Mouse (Mus musculus) kidney, postnatal 14 days (tissue): Measurements from ENCODE around the gene Gm11172.
"Not testable (repeated sequence)": the region's sequence is repeated elsewhere in the genome, so short reads cannot be mapped to it uniquely, and the experiment has no call there.

Experiments used
- DNase-seq: peaks from one replicate; pipeline ENCODE4 v3.0.0; 2022; ENCODE audit warnings: mixed read lengths

Gm11172 gene

GRCm38 (mm10) chr16:10786288-10786687, 26.4 kb upstream of the Gm11172 start:
- DNase-seq, result peak; percentile 91

GRCm38 (mm10) chr16:10786782-10787547, 25.8 kb upstream of the Gm11172 start:
- no peak for DNase-seq

- no peak for DNase-seq
Measured at GRCm38 (mm10) chr16:10787548-10788058, 25.1 kb upstream of the Gm11172 start.

- DNase-seq, result no peak
Measured at GRCm38 (mm10) chr16:10788271-10788670, 24.4 kb upstream of the Gm11172 start, which contains the start of gene Tnp2. Tnp2 (minus strand) TSS chr16:10788660.

GRCm38 (mm10) chr16:10788866-10789265, 23.8 kb upstream of the Gm11172 start:
- no peak for DNase-seq

- no peak for DNase-seq
Measured at GRCm38 (mm10) chr16:10790702-10791101, 22.0 kb upstream of the Gm11172 start, which contains the start of gene Prm3. Prm3 (minus strand) TSS chr16:10790914.

- DNase-seq, result no peak
Measured at GRCm38 (mm10) chr16:10796034-10796433, 16.7 kb upstream of the Gm11172 start, which contains the start of gene Prm2. Prm2 (minus strand) TSS chr16:10796134.

- DNase-seq, result not testable (repeated sequence)
Measured at GRCm38 (mm10) chr16:10802420-10802819, 10.3 kb upstream of the Gm11172 start.

GRCm38 (mm10) chr16:10805789-10806527, 6.8 kb upstream of the Gm11172 start, which contains the start of gene Prm1:
Prm1 (minus strand) TSS chr16:10805839.
- no peak for DNase-seq

- no peak for DNase-seq
Measured at GRCm38 (mm10) chr16:10810376-10810775, 2.3 kb upstream of the Gm11172 start.

- no peak for DNase-seq
Measured at GRCm38 (mm10) chr16:10813726-10814125, 1.0 kb downstream of the Gm11172 start.

- DNase-seq, result no peak
Measured at GRCm38 (mm10) chr16:10814864-10815263, 2.1 kb downstream of the Gm11172 start.

GRCm38 (mm10) chr16:10818579-10819135, 5.9 kb downstream of the Gm11172 start:
- no peak for DNase-seq

- no peak for DNase-seq
Measured at GRCm38 (mm10) chr16:10819966-10820365, 7.3 kb downstream of the Gm11172 start.

- peak; percentile 37 for DNase-seq
Measured at GRCm38 (mm10) chr16:10821387-10821786, 8.7 kb downstream of the Gm11172 start.

GRCm38 (mm10) chr16:10824536-10824935, 11.8 kb downstream of the Gm11172 start:
- no peak for DNase-seq

GRCm38 (mm10) chr16:10825840-10826239, 13.1 kb downstream of the Gm11172 start:
- DNase-seq, result no peak

- no peak for DNase-seq
Measured at GRCm38 (mm10) chr16:10827269-10827668, 14.6 kb downstream of the Gm11172 start.

- no peak for DNase-seq
Measured at GRCm38 (mm10) chr16:10827766-10828460, 15.2 kb downstream of the Gm11172 start.

- DNase-seq, result peak; percentile 26
Measured at GRCm38 (mm10) chr16:10828461-10828805, 15.7 kb downstream of the Gm11172 start.

- DNase-seq, result no peak
Measured at GRCm38 (mm10) chr16:10834542-10834910, 21.8 kb downstream of the Gm11172 start.

GRCm38 (mm10) chr16:10834911-10835587, 22.3 kb downstream of the Gm11172 start, which contains the start of gene Rmi2:
Rmi2 (plus strand) TSS chr16:10835059.
- peak; percentile 91 for DNase-seq
